Mouse (Mus musculus) MN1 (cell line): ENCODE measurements around the gene Ly6g6d.
A peak's percentile ranks its signal among the peaks of the same experiment; 100 is the strongest.

Experiments
- DNase-seq: peaks from one replicate; pipeline ENCODE4 v3.0.0-alpha.2; 2016; ENCODE audit warnings: low spot score

The Ly6g6d gene

DNA sequence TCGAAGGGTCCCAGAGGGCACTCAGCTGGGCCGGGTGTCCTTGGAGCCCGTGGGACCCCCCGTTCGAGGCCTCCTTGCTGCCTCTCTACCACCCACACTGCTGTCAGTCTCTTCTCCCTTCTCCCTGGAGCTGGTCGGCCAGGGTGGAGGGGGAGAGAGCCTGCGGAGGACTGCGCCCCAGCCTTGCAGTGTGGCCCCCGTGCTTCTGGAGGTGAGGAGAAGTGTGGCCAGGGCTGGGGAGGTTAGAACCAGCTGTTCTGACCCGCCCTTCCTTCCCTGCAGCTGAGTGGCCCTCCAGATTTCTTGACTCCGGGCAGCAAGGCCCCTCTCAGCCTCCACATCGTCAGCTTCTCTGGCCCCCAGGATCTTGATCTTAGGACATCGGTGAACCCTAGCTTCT lies 53.6 kb downstream of the Ly6g6d start:
- DNase-seq, result no peak

DNA sequence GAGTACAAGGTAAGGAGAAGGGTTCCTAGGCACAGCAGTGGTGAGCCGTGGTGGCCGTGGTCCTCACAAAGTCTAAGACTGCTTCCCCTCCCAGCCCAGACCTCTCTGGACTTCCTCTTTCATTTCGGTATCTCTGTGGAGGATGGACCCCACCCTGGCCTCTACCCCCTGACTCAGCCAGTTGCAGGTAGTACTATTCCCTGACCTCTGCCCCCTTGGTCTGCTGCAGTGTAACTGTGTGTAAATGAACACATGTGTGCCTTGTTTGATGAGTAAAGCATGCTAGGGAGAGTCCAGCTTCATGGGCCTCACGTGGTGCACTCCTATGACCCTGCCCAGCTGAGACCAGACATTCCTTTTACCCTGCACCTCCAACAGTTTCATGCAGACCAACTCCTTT lies 54.1 kb downstream of the Ly6g6d start:
- DNase-seq, result no peak

DNA sequence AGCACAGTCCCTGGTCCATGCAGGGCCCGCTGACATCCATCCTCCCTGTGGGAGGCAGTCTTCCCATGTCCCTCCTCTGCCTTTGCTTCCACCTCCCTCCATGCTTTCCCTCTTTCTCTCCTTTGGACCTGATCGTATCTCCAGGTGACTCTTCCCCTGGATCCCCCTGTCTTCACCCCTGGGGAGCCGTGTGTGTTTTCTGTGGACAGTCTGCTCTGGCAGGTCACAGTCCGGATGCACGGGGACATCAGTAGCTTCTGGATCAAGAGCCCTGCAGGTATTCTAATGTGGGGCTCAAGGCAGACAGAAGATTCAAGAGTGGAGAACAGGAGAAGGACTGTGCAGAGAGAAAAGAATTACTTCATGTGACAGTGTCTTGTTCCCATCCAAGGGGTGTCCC lies 54.6 kb downstream of the Ly6g6d start:
- DNase-seq, result no peak

- DNase-seq, result no peak
Observed at GRCm38 (mm10) chr17:35022541-35023060, 55.3 kb downstream of the Ly6g6d start.

GRCm38 (mm10) chr17:35021842-35022477 lies 55.9 kb downstream of the Ly6g6d start:
- peak; percentile 55 for DNase-seq
